Mouse (Mus musculus): ENCODE data around the gene Cend1. TPM values are rescaled to one million over a fixed set of nuclear protein-coding genes. Genes with fewer than 3 reads are reported as not detected.
A peak's percentile ranks its signal among the peaks of the same experiment; 100 is the strongest.

Gene Cend1
- polyA plus RNA-seq, 1 experiment from 2014 or later = not detected

DNA sequence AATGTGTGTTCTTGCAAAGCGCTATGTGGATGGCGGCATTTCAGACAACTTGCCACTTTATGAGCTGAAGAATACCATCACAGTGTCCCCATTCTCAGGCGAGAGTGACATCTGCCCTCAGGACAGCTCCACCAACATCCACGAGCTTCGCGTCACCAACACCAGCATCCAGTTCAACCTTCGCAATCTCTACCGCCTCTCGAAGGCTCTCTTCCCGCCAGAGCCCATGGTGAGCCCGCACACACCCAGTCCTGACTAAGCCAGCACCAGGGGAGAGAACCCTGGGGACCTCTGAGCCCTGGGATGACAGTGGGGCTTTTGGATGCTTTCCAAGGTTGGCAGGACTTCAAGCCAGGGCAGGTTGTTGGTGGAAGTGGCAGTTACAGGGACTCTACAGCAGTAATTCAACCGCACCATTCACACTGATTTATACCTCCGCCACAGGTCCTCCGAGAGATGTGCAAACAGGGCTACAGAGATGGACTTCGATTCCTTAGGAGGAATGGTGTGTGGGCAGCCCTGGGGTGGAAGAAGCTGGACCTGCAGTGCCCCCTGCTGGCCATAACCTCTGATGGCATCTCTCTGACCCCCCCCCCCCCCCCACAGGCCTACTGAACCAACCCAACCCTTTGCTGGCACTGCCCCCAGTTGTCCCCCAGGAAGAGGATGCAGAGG, 28.8 kb upstream of the Cend1 start:
- DNase-seq (peak; percentile 82), ATAC-seq (no peak)
- no peak overlapping the region for H3K27ac ChIP-seq (ENCODE audit: low read depth)
- TF ChIP-seq CTCF (IDR thresholded peaks at IDR 0.05; ENCODE audit: low read depth) (peak; percentile 75), EP300 (IDR thresholded peaks at IDR 0.05; ENCODE audit: low read depth) (no peak)
- H3K9me3 ChIP-seq (ENCODE audit: low read length) = no peaks in the 10 kb centered on the region
- 80% methylated on average over 15 of the region's 15 CpGs for WGBS (ENCODE audit: insufficient replicate concordance)
- H3K4me3 ChIP-seq (ENCODE audit: low read depth, low read length) = no peak overlapping the region
- H3K9ac ChIP-seq (replicated peaks) = no peak overlapping the region
- peaks cover 29% of the 10 kb centered on the region for H3K36me3 ChIP-seq (replicated peaks; ENCODE audit: insufficient read depth, low read length)
- peaks cover 30% of the 10 kb centered on the region for H3K4me1 ChIP-seq (ENCODE audit: insufficient read depth)
- no peak overlapping the region for H3K4me2 ChIP-seq (ENCODE audit: low read depth, low read length)
- peaks cover 23% of the 10 kb centered on the region for H3K27me3 ChIP-seq (ENCODE audit: insufficient read depth, low read length)

DNA sequence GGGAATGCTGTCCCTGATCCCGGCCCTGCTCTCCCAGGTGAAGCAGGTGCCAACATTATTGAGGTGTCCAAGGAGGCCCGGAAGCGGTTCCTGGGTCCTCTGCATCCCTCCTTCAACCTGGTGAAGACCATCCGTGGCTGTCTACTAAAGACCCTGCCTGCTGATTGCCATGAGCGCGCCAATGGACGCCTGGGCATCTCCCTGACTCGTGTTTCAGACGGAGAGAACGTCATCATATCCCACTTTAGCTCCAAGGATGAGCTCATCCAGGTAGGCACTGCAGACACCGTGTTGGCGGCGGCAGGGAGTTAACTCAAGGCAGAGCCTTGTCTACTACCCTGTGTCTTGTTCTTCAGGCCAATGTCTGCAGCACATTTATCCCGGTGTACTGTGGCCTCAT, 27.9 kb upstream of the Cend1 start:
- Histone ChIP-seq H3K27me3 (ENCODE audit: insufficient read depth, low read length) (peaks cover 15% of the 10 kb centered on the region), H3K36me3 (replicated peaks; ENCODE audit: insufficient read depth, low read length) (peaks cover 29% of the 10 kb centered on the region), H3K4me3 (ENCODE audit: low read depth, low read length) (no peak overlapping the region), H3K9ac (replicated peaks) (no peak overlapping the region), H3K9me3 (ENCODE audit: low read length) (no peaks in the 10 kb centered on the region), H3K4me1 (ENCODE audit: insufficient read depth) (peaks cover 30% of the 10 kb centered on the region), H3K4me2 (ENCODE audit: low read depth, low read length) (peak overlapping the region; percentile 93; the same call in 1 of the 2 replicates), H3K27ac (ENCODE audit: low read depth) (no peak overlapping the region)
- WGBS (ENCODE audit: insufficient replicate concordance) = 87% methylated on average over 14 of the region's 14 CpGs
- ATAC-seq = no peak
- no peak for DNase-seq
- no peak for TF ChIP-seq CTCF (IDR thresholded peaks at IDR 0.05; ENCODE audit: low read depth)
- no peak for TF ChIP-seq EP300 (IDR thresholded peaks at IDR 0.05; ENCODE audit: low read depth)

DNA sequence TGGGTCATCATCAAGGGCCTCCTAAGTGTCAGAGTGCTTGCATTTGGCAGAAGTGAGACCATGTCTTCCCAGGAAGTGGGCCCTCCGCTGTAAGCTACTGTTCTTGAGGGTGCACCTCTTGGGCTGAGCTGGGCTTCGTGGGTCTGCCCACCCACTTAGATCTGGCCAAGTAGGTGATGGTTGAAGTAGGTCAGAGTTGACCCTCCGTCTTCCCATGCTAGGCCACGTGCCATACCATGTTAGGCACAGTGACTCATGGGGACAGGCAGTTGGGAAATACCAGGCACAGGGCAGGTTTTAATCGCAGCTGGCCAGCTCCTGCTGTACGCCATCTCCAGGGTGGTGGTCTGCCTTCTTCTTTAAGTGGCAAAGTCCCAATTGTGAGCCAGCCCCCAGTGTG, 27.4 kb upstream of the Cend1 start:
- peak overlapping the region; percentile 90 for H3K9ac ChIP-seq (replicated peaks)
- peak overlapping the region; percentile 99; the same call in 1 of the 2 replicates for H3K27ac ChIP-seq (ENCODE audit: low read depth)
- TF ChIP-seq EP300 (IDR thresholded peaks at IDR 0.05; ENCODE audit: low read depth) (no peak), CTCF (IDR thresholded peaks at IDR 0.05; ENCODE audit: low read depth) (no peak)
- H3K4me3 ChIP-seq (ENCODE audit: low read depth, low read length) = peak overlapping the region; percentile 77
- DNase-seq (no peak), ATAC-seq (no peak)
- H3K4me2 ChIP-seq (ENCODE audit: low read depth, low read length) = peak overlapping the region; percentile 93
- H3K4me1 ChIP-seq (ENCODE audit: insufficient read depth) = peaks cover 28% of the 10 kb centered on the region
- 77% methylated on average over 6 of the region's 6 CpGs for WGBS (ENCODE audit: insufficient replicate concordance)
- peaks cover 10% of the 10 kb centered on the region for H3K27me3 ChIP-seq (ENCODE audit: insufficient read depth, low read length)
- H3K36me3 ChIP-seq (replicated peaks; ENCODE audit: insufficient read depth, low read length) = peaks cover 33% of the 10 kb centered on the region
- no peaks in the 10 kb centered on the region for H3K9me3 ChIP-seq (ENCODE audit: low read length)

DNA sequence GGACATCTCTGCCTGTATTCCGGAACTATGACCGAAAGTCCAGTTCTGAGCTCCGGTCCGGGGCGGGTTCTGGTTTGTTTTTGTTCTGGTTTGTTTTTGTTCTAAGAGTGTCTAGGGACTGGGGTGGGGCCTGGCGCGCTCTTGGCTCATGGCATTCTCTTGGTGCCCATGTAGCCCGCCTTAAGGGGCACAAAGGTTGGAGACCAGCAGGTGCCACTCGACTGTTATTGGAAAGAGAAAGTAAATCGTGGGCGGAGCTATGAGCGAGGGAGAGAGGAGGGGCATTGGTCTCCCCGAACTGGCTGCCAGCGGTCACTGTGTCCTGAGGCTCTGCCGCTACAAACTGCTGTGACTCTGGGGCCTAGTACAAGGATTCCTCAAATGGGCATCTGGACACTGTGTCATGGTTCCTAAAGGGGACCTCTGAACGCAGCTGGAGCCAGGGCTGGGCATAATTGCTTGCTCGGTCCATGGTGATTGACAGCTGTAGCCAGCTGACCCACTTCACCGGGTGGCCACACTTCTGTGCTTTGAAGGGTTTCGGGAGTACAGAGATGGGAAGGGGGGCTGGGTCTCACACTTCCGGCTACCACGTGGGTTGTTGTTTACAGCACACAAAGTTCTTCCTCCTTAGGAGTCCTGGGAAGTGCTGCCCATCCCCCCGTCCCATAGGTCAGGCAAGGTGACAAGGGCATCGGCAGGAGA, 26.5 kb upstream of the Cend1 start:
- ATAC-seq = peak; percentile 60
- H3K27me3 ChIP-seq (ENCODE audit: insufficient read depth, low read length) = peaks cover 2% of the 10 kb centered on the region; the same call in 1 of the 2 replicates
- H3K4me1 ChIP-seq (ENCODE audit: insufficient read depth) = peaks cover 25% of the 10 kb centered on the region
- no peaks in the 10 kb centered on the region for H3K9me3 ChIP-seq (ENCODE audit: low read length)
- TF ChIP-seq CTCF (IDR thresholded peaks at IDR 0.05; ENCODE audit: low read depth) (no peak), EP300 (IDR thresholded peaks at IDR 0.05; ENCODE audit: low read depth) (peak; percentile 82)
- H3K9ac ChIP-seq (replicated peaks) = peak overlapping the region; percentile 90
- H3K27ac ChIP-seq (ENCODE audit: low read depth) = peak overlapping the region; percentile 99
- peak overlapping the region; percentile 77 for H3K4me3 ChIP-seq (ENCODE audit: low read depth, low read length)
- DNase-seq = peak; percentile 81
- 3% methylated on average over 23 of the region's 23 CpGs for WGBS (ENCODE audit: insufficient replicate concordance)
- peaks cover 38% of the 10 kb centered on the region for H3K36me3 ChIP-seq (replicated peaks; ENCODE audit: insufficient read depth, low read length)
- H3K4me2 ChIP-seq (ENCODE audit: low read depth, low read length) = peak overlapping the region; percentile 93

- peak; percentile 99 for DNase-seq
- Histone ChIP-seq H3K9me3 (ENCODE audit: low read length) (no peaks in the 10 kb centered on the region), H3K9ac (replicated peaks) (peak within 1 kb of the TSS; percentile 90), H3K36me3 (replicated peaks; ENCODE audit: insufficient read depth, low read length) (peaks cover 37% of the 10 kb centered on the region), H3K4me1 (ENCODE audit: insufficient read depth) (peaks cover 25% of the 10 kb centered on the region), H3K27me3 (ENCODE audit: insufficient read depth, low read length) (no peaks in the 10 kb centered on the region), H3K27ac (ENCODE audit: low read depth) (peak within 1 kb of the TSS; percentile 99), H3K4me3 (ENCODE audit: low read depth, low read length) (peak within 1 kb of the TSS; percentile 77), H3K4me2 (ENCODE audit: low read depth, low read length) (peak within 1 kb of the TSS; percentile 93)
- peak; percentile 86 for ATAC-seq
- WGBS (ENCODE audit: insufficient replicate concordance) = under 1% methylated on average over 45 of the region's 45 CpGs
- TF ChIP-seq EP300 (IDR thresholded peaks at IDR 0.05; ENCODE audit: low read depth) (peak; percentile 22; the same call in 1 of the 2 replicates), CTCF (IDR thresholded peaks at IDR 0.05; ENCODE audit: low read depth) (peak; percentile 48)
Observed at GRCm38 (mm10) chr7:141454967-141455551, 25.8 kb upstream of the Cend1 start, which contains the start of gene Pnpla2. Pnpla2 (plus strand) TSS chr7:141455198.

- H3K4me2 ChIP-seq (ENCODE audit: low read depth, low read length) = no peak overlapping the region
- peaks cover 28% of the 10 kb centered on the region for H3K4me1 ChIP-seq (ENCODE audit: insufficient read depth)
- H3K27me3 ChIP-seq (ENCODE audit: insufficient read depth, low read length) = no peaks in the 10 kb centered on the region
- H3K4me3 ChIP-seq (ENCODE audit: low read depth, low read length) = no peak overlapping the region
- ATAC-seq = no peak
- WGBS (ENCODE audit: insufficient replicate concordance) = 69% methylated on average over 2 of the region's 2 CpGs
- TF ChIP-seq EP300 (IDR thresholded peaks at IDR 0.05; ENCODE audit: low read depth) (no peak), CTCF (IDR thresholded peaks at IDR 0.05; ENCODE audit: low read depth) (no peak)
- no peak overlapping the region for H3K27ac ChIP-seq (ENCODE audit: low read depth)
- DNase-seq = no peak
- no peak overlapping the region for H3K9ac ChIP-seq (replicated peaks)
- H3K9me3 ChIP-seq (ENCODE audit: low read length) = no peaks in the 10 kb centered on the region
- peaks cover 32% of the 10 kb centered on the region for H3K36me3 ChIP-seq (replicated peaks; ENCODE audit: insufficient read depth, low read length)
Observed at GRCm38 (mm10) chr7:141453636-141454035, 24.3 kb upstream of the Cend1 start.
